Mouse (Mus musculus): ENCODE measurements around the gene Thbs3. TPM values are rescaled to one million over a fixed set of nuclear protein-coding genes. Genes with fewer than 3 reads are reported as not detected.
A peak's percentile ranks its signal among the peaks of the same experiment; 100 is the strongest.
"Not testable (repeated sequence)": the region's sequence is repeated elsewhere in the genome, so short reads cannot be mapped to it uniquely, and the experiment has no call there.

Gene Thbs3
- polyA plus RNA-seq, 1 experiment from 2014 or later = 48.2 TPM

- Histone ChIP-seq H3K9ac (peak overlapping the region; percentile 62), H3K9me3 (no peaks in the 10 kb centered on the region), H3K4me1 (peaks cover 6% of the 10 kb centered on the region), H3K4me2 (replicated peaks) (peak overlapping the region; percentile 70), H3K4me3 (peak overlapping the region; percentile 43), H3K27ac (no peak overlapping the region), H3K27me3 (replicated peaks) (no peaks in the 10 kb centered on the region), H3K36me3 (peaks cover 39% of the 10 kb centered on the region)
- 40% methylated on average over 5 of the region's 5 CpGs for WGBS
- ATAC-seq (ENCODE audit: low FRiP score, low read depth) = 0 out of 2 replicates have a peak, but pooled peaks have one; percentile 16
Measured at GRCm38 (mm10) chr3:89203142-89203514, 11.9 kb upstream of the Thbs3 start.

GRCm38 (mm10) chr3:89206079-89206478 is 8.9 kb upstream of the Thbs3 start:
- no peaks in the 10 kb centered on the region for H3K9me3 ChIP-seq
- ATAC-seq (ENCODE audit: low FRiP score, low read depth) = no peak
- no peak overlapping the region for H3K27ac ChIP-seq
- no peaks in the 10 kb centered on the region for H3K27me3 ChIP-seq (replicated peaks)
- H3K4me2 ChIP-seq (replicated peaks) = no peak overlapping the region
- peaks cover 6% of the 10 kb centered on the region for H3K4me1 ChIP-seq
- 93% methylated on average over 7 of the region's 7 CpGs for WGBS
- H3K4me3 ChIP-seq = no peak overlapping the region
- H3K36me3 ChIP-seq = peaks cover 69% of the 10 kb centered on the region
- no peak overlapping the region for H3K9ac ChIP-seq

GRCm38 (mm10) chr3:89206695-89207094 is 8.3 kb upstream of the Thbs3 start:
- Histone ChIP-seq H3K4me3 (no peak overlapping the region), H3K9me3 (no peaks in the 10 kb centered on the region), H3K9ac (no peak overlapping the region), H3K4me1 (peaks cover 6% of the 10 kb centered on the region), H3K4me2 (replicated peaks) (no peak overlapping the region), H3K27me3 (replicated peaks) (no peaks in the 10 kb centered on the region), H3K36me3 (peaks cover 70% of the 10 kb centered on the region), H3K27ac (no peak overlapping the region)
- 93% methylated on average over 2 of the region's 2 CpGs for WGBS
- ATAC-seq (ENCODE audit: low FRiP score, low read depth) = no peak

- no peak overlapping the region for H3K27ac ChIP-seq
- H3K9ac ChIP-seq = no peak overlapping the region
- no peaks in the 10 kb centered on the region for H3K27me3 ChIP-seq (replicated peaks)
- H3K36me3 ChIP-seq = peaks cover 70% of the 10 kb centered on the region
- 0 out of 2 replicates have a peak overlapping the region, but pooled peaks have one; percentile 3 for H3K4me2 ChIP-seq (replicated peaks)
- WGBS = 92% methylated on average over 13 of the region's 13 CpGs
- H3K4me3 ChIP-seq = no peak overlapping the region
- H3K4me1 ChIP-seq = peaks cover 12% of the 10 kb centered on the region
- no peak for ATAC-seq (ENCODE audit: low FRiP score, low read depth)
- H3K9me3 ChIP-seq = no peaks in the 10 kb centered on the region
Measured at GRCm38 (mm10) chr3:89208075-89208657, 6.8 kb upstream of the Thbs3 start.

GRCm38 (mm10) chr3:89208736-89209135 is 6.2 kb upstream of the Thbs3 start:
- ATAC-seq (ENCODE audit: low FRiP score, low read depth) = no peak
- 0 out of 2 replicates have a peak overlapping the region, but pooled peaks have one; percentile 2 for H3K9ac ChIP-seq
- H3K27me3 ChIP-seq (replicated peaks) = no peaks in the 10 kb centered on the region
- no peak overlapping the region for H3K27ac ChIP-seq
- peaks cover 70% of the 10 kb centered on the region for H3K36me3 ChIP-seq
- no peak overlapping the region for H3K4me2 ChIP-seq (replicated peaks)
- H3K4me3 ChIP-seq = no peak overlapping the region
- no peaks in the 10 kb centered on the region for H3K9me3 ChIP-seq
- H3K4me1 ChIP-seq = peaks cover 10% of the 10 kb centered on the region
- 85% methylated on average over 6 of the region's 6 CpGs for WGBS

GRCm38 (mm10) chr3:89209731-89210130 is 5.2 kb upstream of the Thbs3 start:
- Histone ChIP-seq H3K4me2 (replicated peaks) (no peak overlapping the region), H3K4me1 (peaks cover 14% of the 10 kb centered on the region), H3K9me3 (no peaks in the 10 kb centered on the region), H3K27me3 (replicated peaks) (no peaks in the 10 kb centered on the region), H3K36me3 (peaks cover 63% of the 10 kb centered on the region), H3K9ac (0 out of 2 replicates have a peak overlapping the region, but pooled peaks have one; percentile 2), H3K4me3 (no peak overlapping the region), H3K27ac (no peak overlapping the region)
- no peak for ATAC-seq (ENCODE audit: low FRiP score, low read depth)
- WGBS = 91% methylated on average over 7 of the region's 7 CpGs

GRCm38 (mm10) chr3:89210162-89210561 is 4.8 kb upstream of the Thbs3 start:
- Histone ChIP-seq H3K9me3 (no peaks in the 10 kb centered on the region), H3K4me2 (replicated peaks) (no peak overlapping the region), H3K9ac (no peak overlapping the region), H3K27ac (no peak overlapping the region), H3K4me1 (peaks cover 19% of the 10 kb centered on the region), H3K27me3 (replicated peaks) (no peaks in the 10 kb centered on the region), H3K4me3 (no peak overlapping the region), H3K36me3 (peaks cover 59% of the 10 kb centered on the region)
- 92% methylated on average over 13 of the region's 13 CpGs for WGBS
- ATAC-seq (ENCODE audit: low FRiP score, low read depth) = no peak

GRCm38 (mm10) chr3:89210731-89211130 is 4.2 kb upstream of the Thbs3 start:
- Histone ChIP-seq H3K9me3 (no peaks in the 10 kb centered on the region), H3K9ac (no peak overlapping the region), H3K27ac (no peak overlapping the region), H3K36me3 (peaks cover 54% of the 10 kb centered on the region), H3K4me3 (no peak overlapping the region), H3K4me2 (replicated peaks) (no peak overlapping the region), H3K4me1 (peaks cover 24% of the 10 kb centered on the region), H3K27me3 (replicated peaks) (no peaks in the 10 kb centered on the region)
- no peak for ATAC-seq (ENCODE audit: low FRiP score, low read depth)
- 88% methylated on average over 7 of the region's 7 CpGs for WGBS

GRCm38 (mm10) chr3:89213803-89214530 is 1.0 kb upstream of the Thbs3 start:
- Histone ChIP-seq H3K4me2 (replicated peaks) (peak overlapping the region; percentile 73), H3K4me3 (peak overlapping the region; percentile 82), H3K4me1 (peaks cover 29% of the 10 kb centered on the region), H3K27me3 (replicated peaks) (no peaks in the 10 kb centered on the region), H3K36me3 (peaks cover 26% of the 10 kb centered on the region), H3K9ac (peak overlapping the region; percentile 81), H3K9me3 (no peaks in the 10 kb centered on the region), H3K27ac (peak overlapping the region; percentile 89)
- ATAC-seq (ENCODE audit: low FRiP score, low read depth) = peak; percentile 89
- WGBS = under 1% methylated on average over 69 of the region's 69 CpGs

- Histone ChIP-seq H3K4me2 (replicated peaks) (peak overlapping the region; percentile 73), H3K4me3 (peak overlapping the region; percentile 82), H3K36me3 (peaks cover 11% of the 10 kb centered on the region), H3K4me1 (peaks cover 29% of the 10 kb centered on the region), H3K27ac (0 out of 2 replicates have a peak overlapping the region, but pooled peaks have one; percentile 89), H3K9me3 (no peaks in the 10 kb centered on the region), H3K9ac (peak overlapping the region; percentile 81), H3K27me3 (replicated peaks) (no peaks in the 10 kb centered on the region)
- ATAC-seq (ENCODE audit: low FRiP score, low read depth) = peak; percentile 24
- WGBS = under 1% methylated on average over 6 of the region's 6 CpGs
Measured at GRCm38 (mm10) chr3:89215853-89216252, 873 bp downstream of the Thbs3 start.

GRCm38 (mm10) chr3:89216407-89216806 is 1.4 kb downstream of the Thbs3 start:
- H3K27me3 ChIP-seq (replicated peaks); H3K27ac ChIP-seq; ATAC-seq (ENCODE audit: low FRiP score, low read depth); H3K9me3 ChIP-seq; H3K9ac ChIP-seq; H3K4me3 ChIP-seq: not testable (repeated sequence)
- Histone ChIP-seq H3K4me2 (replicated peaks) (peak overlapping the region; percentile 73), H3K36me3 (peaks cover 10% of the 10 kb centered on the region; the same call in 1 of the 2 replicates), H3K4me1 (peaks cover 29% of the 10 kb centered on the region)
- WGBS = 73% methylated on average over 7 of the region's 7 CpGs

- H3K9me3 ChIP-seq = no peaks in the 10 kb centered on the region
- H3K4me3 ChIP-seq = no peak overlapping the region
- 81% methylated on average over 1 of the region's 1 CpGs for WGBS
- no peak overlapping the region for H3K4me2 ChIP-seq (replicated peaks)
- H3K27ac ChIP-seq = no peak overlapping the region
- no peak overlapping the region for H3K9ac ChIP-seq
- no peak for ATAC-seq (ENCODE audit: low FRiP score, low read depth)
- peaks cover 27% of the 10 kb centered on the region for H3K4me1 ChIP-seq
- H3K27me3 ChIP-seq (replicated peaks) = no peaks in the 10 kb centered on the region
- peaks cover 18% of the 10 kb centered on the region; the same call in 1 of the 2 replicates for H3K36me3 ChIP-seq
Measured at GRCm38 (mm10) chr3:89218271-89218670, 3.3 kb downstream of the Thbs3 start.
